Mouse (Mus musculus): ENCODE results near the gene Mest. TPM values are rescaled to one million over a fixed set of nuclear protein-coding genes. Genes with fewer than 3 reads are reported as not detected.

Gene Mest
- polyA plus RNA-seq, 1 experiment from 2014 or later: 1,312 TPM

DNA sequence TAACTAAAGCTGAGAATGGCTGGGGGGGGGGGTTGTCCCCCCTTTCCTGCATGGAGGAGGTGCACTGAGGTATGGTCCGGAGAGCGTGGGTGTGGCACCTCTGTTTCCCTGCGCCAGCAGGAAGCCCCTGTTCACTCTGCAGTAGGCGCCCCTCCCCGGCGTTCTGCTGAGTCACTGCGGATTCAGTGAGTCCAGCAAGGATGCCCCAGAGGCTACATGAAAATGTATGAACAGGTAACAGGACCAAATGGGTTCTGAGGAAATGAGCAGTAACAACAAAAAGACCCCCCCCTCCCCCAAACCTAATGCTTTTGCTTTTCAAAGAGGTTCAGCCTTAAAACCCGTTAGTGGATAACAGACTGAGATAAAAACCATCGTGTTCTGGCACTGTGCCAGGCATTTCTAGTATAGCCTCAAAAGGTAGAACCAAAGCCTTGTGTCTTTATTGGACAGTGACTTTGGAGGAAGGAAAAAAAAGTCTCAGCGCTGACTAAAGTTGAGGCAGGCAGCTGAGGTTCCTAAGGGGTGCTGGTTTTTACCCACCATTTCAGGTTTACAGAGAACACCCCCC, 15.9 kb downstream of the Mest start:
- no peak overlapping the region for H3K9ac ChIP-seq
- H3K4me3 ChIP-seq (replicated peaks): peak overlapping the region; percentile 51
- ATAC-seq (ENCODE audit: insufficient number of reproducible peaks, low FRiP score, low TSS enrichment, low read depth): no peak
- 46% methylated on average over 10 of the region's 10 CpGs for WGBS
- peaks cover 20% of the 10 kb centered on the region for H3K36me3 ChIP-seq
- H3K9me3 ChIP-seq (replicated peaks): peaks cover 38% of the 10 kb centered on the region
- peak overlapping the region; percentile 57 for H3K4me2 ChIP-seq (replicated peaks)
- H3K27me3 ChIP-seq: no peaks in the 10 kb centered on the region
- peak overlapping the region; percentile 78; the same call in 1 of the 2 replicates for H3K27ac ChIP-seq (replicated peaks)
- H3K4me1 ChIP-seq: peaks cover 14% of the 10 kb centered on the region; the same call in 1 of the 2 replicates

DNA sequence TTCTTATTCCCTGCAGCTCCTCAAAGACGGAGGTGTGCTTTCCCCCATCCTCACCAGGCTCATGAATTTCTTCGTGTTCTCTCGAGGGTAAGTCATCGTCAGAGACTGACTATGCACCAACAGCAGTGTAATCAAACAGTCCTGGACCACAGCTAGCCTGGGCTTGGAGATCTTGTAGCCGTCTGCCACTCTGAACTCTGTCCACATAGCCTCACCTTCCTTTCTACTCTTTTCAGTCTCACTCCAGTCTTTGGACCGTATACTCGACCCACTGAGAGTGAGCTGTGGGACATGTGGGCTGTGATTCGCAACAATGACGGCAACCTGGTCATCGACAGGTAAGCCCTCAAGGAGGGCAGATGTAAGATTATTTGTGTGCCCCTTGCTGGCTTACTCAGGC, 21.5 kb downstream of the Mest start:
- 77% methylated on average over 10 of the region's 10 CpGs for WGBS
- Histone ChIP-seq H3K27me3 (no peaks in the 10 kb centered on the region), H3K9ac (no peak overlapping the region), H3K4me2 (replicated peaks) (no peak overlapping the region), H3K36me3 (peaks cover 51% of the 10 kb centered on the region), H3K27ac (replicated peaks) (peak overlapping the region; percentile 35; the same call in 1 of the 2 replicates), H3K4me3 (replicated peaks) (no peak overlapping the region), H3K4me1 (peaks cover 10% of the 10 kb centered on the region; the same call in 1 of the 2 replicates), H3K9me3 (replicated peaks) (no peaks in the 10 kb centered on the region)
- no peak for ATAC-seq (ENCODE audit: insufficient number of reproducible peaks, low FRiP score, low TSS enrichment, low read depth)

DNA sequence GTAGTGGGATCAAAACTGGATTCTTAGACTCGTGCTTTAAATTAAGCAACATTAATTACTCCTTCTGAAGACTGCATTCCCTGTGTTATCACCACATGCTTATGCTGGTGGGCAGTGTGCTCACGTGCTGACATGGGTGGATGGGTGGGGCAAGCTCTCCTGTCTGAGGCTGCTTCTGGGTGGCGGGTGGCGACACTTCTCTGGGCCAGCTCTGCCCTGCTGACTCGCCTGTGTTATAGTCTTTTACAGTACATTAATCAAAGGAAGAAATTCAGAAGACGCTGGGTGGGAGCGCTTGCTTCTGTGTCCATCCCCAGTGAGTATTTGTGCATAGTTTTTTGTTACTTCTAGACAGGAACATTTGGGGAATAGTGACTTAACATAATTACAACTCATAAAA, 22.2 kb downstream of the Mest start:
- ATAC-seq (ENCODE audit: insufficient number of reproducible peaks, low FRiP score, low TSS enrichment, low read depth): no peak
- H3K9ac ChIP-seq: no peak overlapping the region
- H3K27ac ChIP-seq (replicated peaks): peak overlapping the region; percentile 58
- WGBS: 49% methylated on average over 7 of the region's 7 CpGs
- H3K4me1 ChIP-seq: peaks cover 10% of the 10 kb centered on the region; the same call in 1 of the 2 replicates
- H3K36me3 ChIP-seq: peaks cover 53% of the 10 kb centered on the region
- no peak overlapping the region for H3K4me3 ChIP-seq (replicated peaks)
- no peaks in the 10 kb centered on the region for H3K9me3 ChIP-seq (replicated peaks)
- H3K27me3 ChIP-seq: no peaks in the 10 kb centered on the region
- H3K4me2 ChIP-seq (replicated peaks): no peak overlapping the region

DNA sequence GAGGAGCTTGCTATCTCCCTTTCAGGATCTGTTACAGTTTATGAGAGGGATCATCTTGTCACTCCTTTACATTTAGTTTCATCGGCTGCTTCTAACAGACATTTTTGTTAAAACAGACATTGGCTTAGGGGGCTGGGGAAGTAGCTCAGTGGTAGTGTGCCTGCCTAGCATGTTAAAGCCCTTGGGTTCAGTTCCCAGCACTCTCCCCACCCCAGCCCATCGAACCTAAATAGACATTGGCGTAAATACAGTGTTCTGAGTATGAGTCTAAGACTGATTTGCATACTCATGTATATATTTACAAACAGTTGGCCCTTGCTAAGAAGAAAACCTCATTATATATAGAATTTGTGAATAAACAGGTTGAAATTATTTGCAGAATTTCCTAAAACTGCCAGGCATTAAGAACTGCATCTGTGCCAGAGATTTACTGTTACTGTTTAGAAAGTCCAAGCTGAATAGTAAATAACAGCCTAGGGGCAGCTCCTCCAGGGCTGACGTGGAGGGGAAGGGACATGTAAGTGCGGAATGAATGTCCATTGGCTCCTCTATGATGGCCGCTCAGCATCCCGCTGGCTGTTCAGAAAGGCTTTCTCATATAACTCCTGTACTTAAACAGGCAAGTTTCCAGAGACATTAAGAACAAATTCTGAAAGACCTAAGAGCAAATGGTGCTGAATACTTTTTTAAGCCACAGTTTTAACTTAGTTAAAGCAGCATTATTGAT, 24.4 kb downstream of the Mest start:
- no peaks in the 10 kb centered on the region for H3K27me3 ChIP-seq
- no peak overlapping the region for H3K4me3 ChIP-seq (replicated peaks)
- peaks cover 10% of the 10 kb centered on the region; the same call in 1 of the 2 replicates for H3K4me1 ChIP-seq
- H3K27ac ChIP-seq (replicated peaks): peak overlapping the region; percentile 55; the same call in 1 of the 2 replicates
- H3K9ac ChIP-seq: no peak overlapping the region
- no peak for ATAC-seq (ENCODE audit: insufficient number of reproducible peaks, low FRiP score, low TSS enrichment, low read depth)
- WGBS: 63% methylated on average over 7 of the region's 7 CpGs
- H3K9me3 ChIP-seq (replicated peaks): no peaks in the 10 kb centered on the region
- no peak overlapping the region for H3K4me2 ChIP-seq (replicated peaks)
- H3K36me3 ChIP-seq: peaks cover 46% of the 10 kb centered on the region

DNA sequence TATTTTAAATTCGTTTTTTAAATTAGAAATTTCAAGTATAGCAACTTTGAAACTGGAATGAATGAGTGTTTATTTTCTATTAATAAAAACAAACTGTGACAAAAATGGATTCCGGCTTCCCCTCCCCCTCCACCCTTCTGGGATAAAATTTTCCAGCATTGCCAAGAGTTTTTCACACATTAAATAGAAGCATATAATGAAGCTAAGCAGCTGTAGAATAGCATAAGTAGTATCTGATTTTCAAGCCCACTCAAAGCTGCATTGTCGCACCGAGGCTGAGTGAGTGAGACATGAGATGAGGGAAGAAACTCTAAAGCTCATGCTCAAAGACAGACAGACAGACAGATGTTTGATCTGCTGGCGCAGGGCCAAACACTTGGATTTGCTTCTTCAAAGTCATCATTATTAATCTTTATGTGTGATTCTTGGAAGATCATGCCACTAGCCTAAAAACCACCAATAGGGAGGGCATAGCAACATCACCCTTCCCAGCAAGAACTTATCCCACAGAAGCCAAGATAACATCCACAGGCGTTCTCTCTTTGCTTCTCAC, 25.1 kb downstream of the Mest start:
- Histone ChIP-seq H3K36me3 (peaks cover 42% of the 10 kb centered on the region), H3K4me3 (replicated peaks) (no peak overlapping the region), H3K9me3 (replicated peaks) (no peaks in the 10 kb centered on the region), H3K27ac (replicated peaks) (no peak overlapping the region; the same call in 1 of the 2 replicates), H3K27me3 (no peaks in the 10 kb centered on the region), H3K9ac (no peak overlapping the region), H3K4me2 (replicated peaks) (no peak overlapping the region), H3K4me1 (peaks cover 10% of the 10 kb centered on the region; the same call in 1 of the 2 replicates)
- no peak for ATAC-seq (ENCODE audit: insufficient number of reproducible peaks, low FRiP score, low TSS enrichment, low read depth)
- WGBS: 55% methylated on average over 6 of the region's 6 CpGs

DNA sequence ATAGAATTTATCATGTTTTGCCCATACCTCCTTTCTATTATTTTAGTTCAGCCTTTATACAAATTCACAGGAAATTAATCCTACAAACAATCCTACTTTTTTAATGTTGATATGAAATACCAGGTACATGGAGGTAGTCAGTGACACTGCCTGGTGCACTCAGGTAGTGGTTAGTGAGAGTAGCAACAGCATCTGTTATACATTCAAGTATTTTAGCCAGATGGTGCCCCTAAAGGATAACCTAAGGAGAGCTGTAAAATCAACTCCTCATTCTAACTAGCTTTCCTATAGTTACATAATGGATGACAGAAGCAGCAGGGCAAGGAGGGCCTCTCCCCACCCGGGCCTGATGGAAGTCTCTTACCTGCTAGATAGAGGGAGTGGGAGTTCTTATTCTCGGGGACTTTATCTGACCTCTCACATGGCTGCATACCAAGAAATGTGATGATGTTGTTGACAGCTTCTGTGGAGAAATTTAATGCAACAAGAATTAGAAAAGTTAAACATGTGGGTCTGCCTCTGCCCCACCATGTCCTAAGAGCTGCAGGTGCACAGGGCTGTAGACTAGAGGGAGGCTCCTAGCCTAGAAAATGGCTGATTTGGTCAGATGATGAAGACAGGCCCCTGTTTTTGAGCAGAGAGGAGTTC, 25.8 kb downstream of the Mest start:
- H3K36me3 ChIP-seq: peaks cover 34% of the 10 kb centered on the region
- WGBS: 34% methylated on average over 2 of the region's 2 CpGs
- ATAC-seq (ENCODE audit: insufficient number of reproducible peaks, low FRiP score, low TSS enrichment, low read depth): no peak; the same call in 1 of the 2 replicates

DNA sequence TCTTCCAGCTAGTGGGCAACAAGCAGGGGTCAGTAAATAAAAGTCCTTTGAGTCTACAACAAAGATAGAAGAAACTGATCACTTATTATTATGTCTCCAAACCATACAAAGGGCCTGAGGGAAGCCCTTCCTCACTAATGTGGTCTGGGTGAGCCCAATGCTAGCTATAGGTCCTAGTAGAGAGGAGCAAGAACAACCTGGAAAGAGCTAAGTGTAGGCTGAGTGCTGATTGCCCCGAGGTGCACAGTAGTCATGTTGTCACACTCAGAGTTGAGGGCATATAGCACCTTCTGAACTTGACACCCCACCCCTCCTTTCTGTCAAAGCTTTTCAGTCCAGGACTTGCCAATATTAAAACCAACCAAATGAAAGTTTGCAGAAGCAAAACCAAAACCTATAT, 26.5 kb downstream of the Mest start:
- 54% methylated on average over 1 of the region's 1 CpGs for WGBS
- Histone ChIP-seq H3K9ac (no peak overlapping the region), H3K27me3 (no peaks in the 10 kb centered on the region), H3K27ac (replicated peaks) (no peak overlapping the region), H3K4me1 (peaks cover 10% of the 10 kb centered on the region; the same call in 1 of the 2 replicates), H3K36me3 (peaks cover 30% of the 10 kb centered on the region), H3K4me2 (replicated peaks) (no peak overlapping the region), H3K9me3 (replicated peaks) (no peaks in the 10 kb centered on the region), H3K4me3 (replicated peaks) (no peak overlapping the region)
- no peak for ATAC-seq (ENCODE audit: insufficient number of reproducible peaks, low FRiP score, low TSS enrichment, low read depth)

More for the DNA sequence above, 25.8 kb downstream of the Mest start:
- no peak overlapping the region for H3K9ac ChIP-seq
- no peak overlapping the region for H3K4me3 ChIP-seq (replicated peaks)
- H3K27ac ChIP-seq (replicated peaks): no peak overlapping the region
- no peaks in the 10 kb centered on the region for H3K9me3 ChIP-seq (replicated peaks)
- H3K4me1 ChIP-seq: peaks cover 10% of the 10 kb centered on the region; the same call in 1 of the 2 replicates
- no peak overlapping the region for H3K4me2 ChIP-seq (replicated peaks)
- no peaks in the 10 kb centered on the region for H3K27me3 ChIP-seq

DNA sequence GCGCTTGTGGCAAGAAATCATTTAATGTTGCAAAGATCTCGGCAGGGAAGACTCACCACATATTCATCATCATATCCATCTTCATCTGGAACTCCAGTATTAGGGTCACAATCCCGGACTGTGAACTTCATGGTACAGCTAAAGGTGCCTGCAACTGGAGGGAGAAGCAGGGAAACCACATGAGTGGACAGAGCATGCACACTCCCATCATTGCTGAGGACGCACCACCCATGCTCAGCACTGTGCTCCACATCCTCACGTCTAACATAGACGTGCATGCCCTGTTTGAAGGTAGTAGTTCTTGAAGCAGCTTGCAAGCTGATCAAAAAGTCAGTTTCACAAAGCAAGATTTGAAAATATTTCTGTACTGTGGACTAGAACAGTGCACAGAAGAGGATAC, 27.1 kb downstream of the Mest start:
- Histone ChIP-seq H3K4me2 (replicated peaks) (no peak overlapping the region), H3K4me1 (peaks cover 10% of the 10 kb centered on the region; the same call in 1 of the 2 replicates), H3K9ac (no peak overlapping the region), H3K27ac (replicated peaks) (no peak overlapping the region), H3K27me3 (no peaks in the 10 kb centered on the region), H3K9me3 (replicated peaks) (no peaks in the 10 kb centered on the region), H3K4me3 (replicated peaks) (no peak overlapping the region), H3K36me3 (peaks cover 28% of the 10 kb centered on the region)
- ATAC-seq (ENCODE audit: insufficient number of reproducible peaks, low FRiP score, low TSS enrichment, low read depth): no peak
- WGBS: 72% methylated on average over 6 of the region's 6 CpGs

DNA sequence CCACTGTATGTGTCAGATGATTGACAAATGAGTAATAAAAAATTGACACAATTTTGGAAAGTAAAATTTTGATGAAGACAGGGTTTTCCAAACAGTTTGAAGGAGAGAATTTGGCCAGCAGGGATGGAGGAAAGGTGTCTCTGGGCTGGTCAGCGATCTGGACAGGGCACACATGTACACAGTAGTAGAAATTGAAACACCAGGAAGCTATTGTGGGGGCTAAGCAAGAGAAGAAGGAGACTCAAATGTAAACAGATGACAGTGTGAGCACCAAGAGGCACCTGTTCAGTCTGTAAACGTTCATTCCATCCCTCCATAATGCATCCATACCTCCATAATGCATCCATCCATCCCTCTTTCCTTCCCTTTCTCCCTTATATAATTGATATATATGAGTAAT, 27.9 kb downstream of the Mest start:
- ATAC-seq (ENCODE audit: insufficient number of reproducible peaks, low FRiP score, low TSS enrichment, low read depth): no peak
- H3K27ac ChIP-seq (replicated peaks): no peak overlapping the region
- H3K9ac ChIP-seq: no peak overlapping the region
- H3K36me3 ChIP-seq: peaks cover 26% of the 10 kb centered on the region
- 73% methylated on average over 2 of the region's 2 CpGs for WGBS
- no peak overlapping the region for H3K4me3 ChIP-seq (replicated peaks)
- no peaks in the 10 kb centered on the region for H3K27me3 ChIP-seq
- H3K9me3 ChIP-seq (replicated peaks): no peaks in the 10 kb centered on the region
- peaks cover 9% of the 10 kb centered on the region; the same call in 1 of the 2 replicates for H3K4me1 ChIP-seq
- H3K4me2 ChIP-seq (replicated peaks): no peak overlapping the region
